Mouse (Mus musculus) limb, embryonic 15.5 days (tissue): Measurements from ENCODE around the gene Sorcs3. TPM values are rescaled to one million over a fixed set of nuclear protein-coding genes. Genes with fewer than 3 reads are reported as not detected.

Experiments
- ATAC-seq: fragments of 200-750 bp; cut with Nextera tagmentation; 2 replicates; pipeline ENCODE4 v1.8.0; 2017; ENCODE audit warnings: low read depth, moderate TSS enrichment; ENCODE audit not compliant: insufficient number of reproducible peaks, low FRiP score, low TSS enrichment
- H3K27ac ChIP-seq: fragments of 300-500 bp; sonication (generic); 2 replicates; pipeline ENCODE4 v1.5.1; 2015; ENCODE audit warnings: moderate library complexity, mild to moderate bottlenecking, inconsistent platforms
- H3K27me3 ChIP-seq: fragments of 300-500 bp; sonication (generic); 2 replicates; pipeline ENCODE4 v1.6.1; 2015; ENCODE audit warnings: inconsistent platforms
- H3K36me3 ChIP-seq: fragments of 300-500 bp; sonication (generic); 2 replicates; pipeline ENCODE4 v1.6.1; 2015; ENCODE audit warnings: inconsistent platforms
- H3K4me1 ChIP-seq: fragments of 300-500 bp; sonication (generic); 2 replicates; pipeline ENCODE4 v1.6.1; 2015; ENCODE audit warnings: inconsistent platforms
- H3K4me2 ChIP-seq: fragments of 300-500 bp; sonication (generic); 2 replicates; pipeline ENCODE4 v1.6.1; 2015; ENCODE audit warnings: mild to moderate bottlenecking, inconsistent platforms
- H3K4me3 ChIP-seq: fragments of 300-500 bp; sonication (generic); 2 replicates; pipeline ENCODE4 v1.5.1; 2015; ENCODE audit warnings: mild to moderate bottlenecking, inconsistent platforms
- H3K9ac ChIP-seq: fragments of 300-500 bp; sonication (generic); 2 replicates; pipeline ENCODE4 v1.6.1; 2015; ENCODE audit warnings: inconsistent platforms
- H3K9me3 ChIP-seq: fragments of 300-500 bp; sonication (generic); 2 replicates; pipeline ENCODE4 v1.6.1; 2016; ENCODE audit warnings: inconsistent platforms
- WGBS: fragments of 180-500 bp; shearing (Covaris S2); methylation state at CpG from one replicate; pipeline ENCODE4 v1.1.7; 2015; 5-methylcytosine and 5-hydroxymethylcytosine counted together
- polyA plus RNA-seq: library from polyadenylated mRNA; unstranded; fragments of >200 nt; fragmentation: Nextera tagmentation; extraction: Ambion mirVana; gene quantifications from 2 replicates; pipeline ENCODE4 v1.2.1, GENCODE M21; 2015

Gene Sorcs3
- polyA plus RNA-seq, 1 experiment from 2014 or later = 1.9 TPM

DNA sequence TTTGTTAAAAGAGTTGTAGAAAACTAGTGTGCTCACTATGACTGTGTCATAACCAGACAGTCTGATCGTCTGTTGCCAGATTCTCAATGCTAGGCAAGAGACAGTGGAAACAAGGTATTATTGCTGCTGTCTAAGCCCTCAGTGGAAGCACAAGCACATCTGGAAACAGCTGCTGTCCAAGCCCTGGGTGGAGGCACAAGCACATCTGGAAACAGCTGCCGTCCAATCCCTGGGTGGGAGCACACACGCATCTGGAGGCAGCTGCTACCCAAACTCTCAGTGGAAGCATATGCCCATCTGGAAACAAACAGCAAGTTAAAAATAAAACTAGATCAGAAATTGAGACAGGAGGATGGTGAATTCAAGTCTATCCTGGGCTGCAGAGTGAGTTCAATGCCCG lies 136.9 kb downstream of the Sorcs3 start:
- WGBS = 41% methylated on average over 4 of the region's 4 CpGs
- peaks cover 4% of the 10 kb centered on the region; the same call in 1 of the 2 replicates for H3K4me1 ChIP-seq
- H3K36me3 ChIP-seq = no peaks in the 10 kb centered on the region
- no peaks in the 10 kb centered on the region for H3K27me3 ChIP-seq
- H3K9me3 ChIP-seq = no peaks in the 10 kb centered on the region
- H3K9ac ChIP-seq = no peak overlapping the region
- no peak overlapping the region for H3K27ac ChIP-seq
- no peak for ATAC-seq
- no peak overlapping the region for H3K4me2 ChIP-seq
- H3K4me3 ChIP-seq = no peak overlapping the region

DNA sequence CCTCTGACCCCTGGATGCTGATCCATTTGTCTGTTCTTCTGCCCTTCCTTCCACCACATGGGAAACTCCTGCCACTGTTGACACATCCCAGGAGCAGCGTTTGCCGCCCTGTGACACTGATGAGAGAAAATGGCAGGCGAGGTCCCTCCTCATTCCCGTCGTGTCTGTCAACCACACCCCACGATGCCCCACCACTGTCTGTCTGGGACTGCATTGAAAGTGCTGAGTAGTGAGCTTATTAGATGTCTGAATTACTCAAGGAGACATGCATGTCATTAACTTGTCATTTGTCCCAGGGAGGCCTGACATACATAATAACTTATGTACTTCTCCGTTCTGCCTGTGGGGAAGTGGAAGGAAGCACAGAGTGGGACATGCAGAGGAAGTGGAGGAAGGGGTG lies 137.6 kb downstream of the Sorcs3 start:
- ATAC-seq = no peak
- Histone ChIP-seq H3K27me3 (no peaks in the 10 kb centered on the region), H3K4me2 (no peak overlapping the region), H3K4me1 (peaks cover 4% of the 10 kb centered on the region; the same call in 1 of the 2 replicates), H3K9ac (no peak overlapping the region), H3K36me3 (no peaks in the 10 kb centered on the region), H3K27ac (no peak overlapping the region), H3K9me3 (no peaks in the 10 kb centered on the region), H3K4me3 (no peak overlapping the region)
- WGBS = 42% methylated on average over 7 of the region's 7 CpGs

DNA sequence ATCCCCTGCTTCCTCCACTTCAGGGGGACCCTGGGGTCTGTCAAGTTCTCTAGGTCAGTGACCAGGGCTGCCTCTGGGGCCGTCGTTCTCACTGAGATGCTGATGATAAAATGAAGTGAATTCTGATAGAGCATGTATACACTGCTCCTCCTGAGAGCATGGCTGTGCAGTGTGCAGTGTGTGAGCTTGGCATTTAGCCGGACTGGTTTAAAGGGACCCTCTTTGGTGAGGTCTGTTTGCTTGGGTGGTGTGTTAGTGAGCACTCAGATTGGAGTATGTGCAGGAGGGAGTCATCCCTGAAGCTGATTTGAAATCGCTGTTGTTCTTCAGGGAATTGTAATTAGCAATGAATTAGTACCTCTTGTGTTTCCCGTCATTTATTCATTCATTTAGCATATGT lies 141.3 kb downstream of the Sorcs3 start:
- ATAC-seq = no peak
- no peak overlapping the region for H3K27ac ChIP-seq
- peaks cover 4% of the 10 kb centered on the region; the same call in 1 of the 2 replicates for H3K4me1 ChIP-seq
- no peak overlapping the region for H3K4me2 ChIP-seq
- H3K27me3 ChIP-seq = no peaks in the 10 kb centered on the region
- no peak overlapping the region for H3K9ac ChIP-seq
- H3K4me3 ChIP-seq = no peak overlapping the region
- 76% methylated on average over 5 of the region's 5 CpGs for WGBS
- H3K36me3 ChIP-seq = no peaks in the 10 kb centered on the region
- H3K9me3 ChIP-seq = no peaks in the 10 kb centered on the region

DNA sequence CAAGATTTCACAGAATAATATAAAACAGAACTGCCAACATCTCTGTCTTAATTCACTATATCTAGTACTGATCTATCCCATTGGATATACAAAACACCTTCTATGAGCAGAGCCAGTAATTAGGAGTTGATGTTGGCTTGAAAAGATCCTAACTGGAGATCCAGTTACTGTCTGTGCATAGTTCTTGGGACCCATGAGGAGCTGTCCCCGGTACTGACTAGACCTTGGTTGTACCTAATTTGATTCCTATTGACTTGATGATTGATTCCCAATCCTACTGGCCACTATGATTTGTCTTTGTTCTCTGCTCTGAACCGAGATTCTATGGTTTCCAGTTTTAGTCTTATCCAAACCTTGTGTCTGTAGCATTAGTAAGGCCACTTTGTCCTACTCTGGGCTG lies 151.0 kb downstream of the Sorcs3 start:
- Histone ChIP-seq H3K9ac (no peak overlapping the region), H3K9me3 (no peaks in the 10 kb centered on the region), H3K27ac (no peak overlapping the region), H3K4me3 (no peak overlapping the region), H3K27me3 (no peaks in the 10 kb centered on the region), H3K4me1 (no peaks in the 10 kb centered on the region), H3K4me2 (no peak overlapping the region), H3K36me3 (no peaks in the 10 kb centered on the region)
- WGBS = 55% methylated on average over 2 of the region's 2 CpGs
- ATAC-seq = no peak

DNA sequence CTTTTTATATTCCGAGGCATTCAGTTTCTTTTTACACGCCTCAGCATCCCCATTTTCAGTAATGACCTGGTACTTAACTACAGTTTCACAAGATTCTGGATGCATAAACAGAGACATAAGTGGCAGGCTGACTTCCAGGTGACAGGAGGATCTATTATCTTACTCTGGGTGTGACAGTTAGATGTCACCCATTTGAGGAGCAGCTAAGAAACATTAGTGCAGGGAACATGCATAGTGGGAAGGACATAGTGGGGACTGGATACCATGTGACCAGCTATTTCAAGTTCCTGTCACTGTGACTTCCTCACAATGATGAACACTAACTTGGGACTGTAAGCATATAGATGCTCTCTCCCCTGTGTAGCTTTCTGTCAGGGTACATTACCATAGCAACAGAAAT lies 156.3 kb downstream of the Sorcs3 start:
- Histone ChIP-seq H3K4me2 (no peak overlapping the region), H3K27me3 (no peaks in the 10 kb centered on the region), H3K4me1 (no peaks in the 10 kb centered on the region), H3K27ac (no peak overlapping the region), H3K4me3 (no peak overlapping the region), H3K36me3 (no peaks in the 10 kb centered on the region), H3K9ac (no peak overlapping the region), H3K9me3 (no peaks in the 10 kb centered on the region)
- ATAC-seq = no peak
- 83% methylated on average over 2 of the region's 2 CpGs for WGBS

DNA sequence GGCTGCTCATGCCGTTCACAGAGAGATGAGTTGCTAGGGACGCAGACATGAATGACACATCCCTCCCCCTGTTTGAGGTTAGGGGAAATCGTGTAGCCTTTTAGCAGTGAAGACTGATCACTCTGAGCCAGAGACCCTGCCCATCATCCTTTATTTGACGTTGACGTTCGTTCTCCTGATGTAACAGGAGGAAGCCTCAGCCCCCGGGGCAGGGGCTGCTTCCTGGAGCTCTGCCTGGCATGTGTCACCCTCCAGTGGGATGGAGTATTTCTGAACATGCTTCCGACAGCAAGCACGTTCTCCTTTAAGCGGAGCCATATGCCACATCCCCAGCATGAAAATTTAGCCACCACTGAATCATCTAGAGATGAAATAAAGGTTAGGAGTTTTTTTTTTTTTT lies 162.2 kb downstream of the Sorcs3 start:
- Histone ChIP-seq H3K27me3 (no peaks in the 10 kb centered on the region), H3K9me3 (no peaks in the 10 kb centered on the region), H3K27ac (no peak overlapping the region), H3K4me1 (no peaks in the 10 kb centered on the region), H3K4me2 (no peak overlapping the region), H3K9ac (no peak overlapping the region), H3K36me3 (no peaks in the 10 kb centered on the region), H3K4me3 (no peak overlapping the region)
- no peak for ATAC-seq
- 45% methylated on average over 10 of the region's 10 CpGs for WGBS

DNA sequence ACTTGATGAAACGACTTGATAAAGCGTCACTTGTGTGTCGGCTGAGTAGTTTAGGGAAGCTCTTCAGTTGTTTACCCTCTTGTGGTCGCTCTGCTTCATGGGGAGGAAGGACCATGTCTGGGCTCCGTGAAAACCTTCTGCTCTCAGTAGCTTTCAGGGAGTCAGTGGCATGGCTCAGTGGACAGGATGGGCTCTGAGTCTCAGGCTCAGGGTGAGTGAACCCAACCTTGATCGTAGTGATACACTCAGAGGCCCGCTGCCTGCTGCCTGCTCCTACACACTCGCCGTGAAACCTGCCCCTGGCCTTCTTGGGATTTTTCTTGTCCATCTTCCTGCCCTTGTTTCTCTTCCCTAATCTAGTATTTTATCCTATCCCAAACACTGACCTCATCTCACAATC lies 166.0 kb downstream of the Sorcs3 start:
- H3K9me3 ChIP-seq = no peaks in the 10 kb centered on the region
- no peaks in the 10 kb centered on the region for H3K36me3 ChIP-seq
- no peak overlapping the region for H3K4me2 ChIP-seq
- no peak overlapping the region for H3K4me3 ChIP-seq
- 84% methylated on average over 9 of the region's 9 CpGs for WGBS
- H3K27me3 ChIP-seq = no peaks in the 10 kb centered on the region
- no peaks in the 10 kb centered on the region for H3K4me1 ChIP-seq
- no peak overlapping the region for H3K27ac ChIP-seq
- no peak for ATAC-seq
- H3K9ac ChIP-seq = no peak overlapping the region

DNA sequence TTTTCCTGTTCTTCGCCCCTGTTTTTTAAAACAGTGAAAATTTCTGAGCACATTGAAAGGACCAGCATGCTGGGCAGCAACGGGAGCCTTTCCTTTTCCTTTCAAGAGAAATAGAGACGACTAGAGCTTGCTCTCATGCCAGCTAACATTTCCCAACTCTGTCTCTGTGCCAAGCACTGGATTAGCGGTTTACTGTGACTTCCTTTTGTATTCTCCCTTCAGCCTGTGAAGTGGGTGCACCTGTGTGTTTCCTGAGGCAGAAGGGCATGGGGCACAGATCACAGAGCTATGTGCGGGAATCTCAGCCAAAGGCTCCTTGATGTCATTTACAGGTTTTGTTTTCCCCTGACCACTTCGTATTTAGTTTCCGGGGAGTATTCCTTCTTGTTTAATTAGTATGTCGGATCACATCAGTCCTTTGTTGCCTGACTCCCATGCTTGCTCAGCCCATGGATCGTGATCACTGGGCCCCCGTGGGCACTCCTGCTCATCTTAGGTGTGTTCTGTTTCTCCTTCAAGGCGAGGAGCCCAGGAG lies 172.2 kb downstream of the Sorcs3 start:
- 79% methylated on average over 11 of the region's 11 CpGs for WGBS

DNA sequence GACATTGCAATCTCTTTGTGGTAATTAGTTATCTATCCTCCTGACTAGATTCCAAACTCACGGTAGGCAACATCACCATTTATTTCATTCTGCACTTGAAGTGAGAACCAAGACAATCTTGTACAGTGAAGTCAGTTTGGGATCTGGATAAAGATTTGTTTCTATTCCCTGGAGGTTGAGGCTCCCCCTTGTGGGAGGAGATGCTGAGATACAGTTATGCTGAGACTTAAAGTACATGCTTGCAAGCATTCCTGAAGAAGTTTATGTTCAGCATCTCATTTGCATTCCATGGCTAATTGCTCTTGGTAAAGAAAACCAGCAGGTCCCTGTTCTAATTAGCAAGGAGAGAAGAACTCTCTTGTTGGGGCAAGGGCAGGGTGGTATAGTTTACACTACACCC lies 185.7 kb downstream of the Sorcs3 start:
- H3K27ac ChIP-seq = no peak overlapping the region
- H3K4me3 ChIP-seq = no peak overlapping the region
- no peaks in the 10 kb centered on the region for H3K36me3 ChIP-seq
- ATAC-seq = no peak
- no peak overlapping the region for H3K4me2 ChIP-seq
- no peak overlapping the region for H3K9ac ChIP-seq
- H3K4me1 ChIP-seq = no peaks in the 10 kb centered on the region
- 73% methylated on average over 1 of the region's 1 CpGs for WGBS
- no peaks in the 10 kb centered on the region for H3K9me3 ChIP-seq
- H3K27me3 ChIP-seq = peaks cover 3% of the 10 kb centered on the region; the same call in 1 of the 2 replicates

More for the DNA sequence above, 172.2 kb downstream of the Sorcs3 start:
- H3K27ac ChIP-seq = no peak overlapping the region
- H3K4me3 ChIP-seq = no peak overlapping the region
- H3K4me2 ChIP-seq = no peak overlapping the region
- no peaks in the 10 kb centered on the region for H3K27me3 ChIP-seq
- H3K36me3 ChIP-seq = no peaks in the 10 kb centered on the region
- no peaks in the 10 kb centered on the region for H3K9me3 ChIP-seq
- H3K4me1 ChIP-seq = no peaks in the 10 kb centered on the region
- no peak for ATAC-seq
- H3K9ac ChIP-seq = no peak overlapping the region

DNA sequence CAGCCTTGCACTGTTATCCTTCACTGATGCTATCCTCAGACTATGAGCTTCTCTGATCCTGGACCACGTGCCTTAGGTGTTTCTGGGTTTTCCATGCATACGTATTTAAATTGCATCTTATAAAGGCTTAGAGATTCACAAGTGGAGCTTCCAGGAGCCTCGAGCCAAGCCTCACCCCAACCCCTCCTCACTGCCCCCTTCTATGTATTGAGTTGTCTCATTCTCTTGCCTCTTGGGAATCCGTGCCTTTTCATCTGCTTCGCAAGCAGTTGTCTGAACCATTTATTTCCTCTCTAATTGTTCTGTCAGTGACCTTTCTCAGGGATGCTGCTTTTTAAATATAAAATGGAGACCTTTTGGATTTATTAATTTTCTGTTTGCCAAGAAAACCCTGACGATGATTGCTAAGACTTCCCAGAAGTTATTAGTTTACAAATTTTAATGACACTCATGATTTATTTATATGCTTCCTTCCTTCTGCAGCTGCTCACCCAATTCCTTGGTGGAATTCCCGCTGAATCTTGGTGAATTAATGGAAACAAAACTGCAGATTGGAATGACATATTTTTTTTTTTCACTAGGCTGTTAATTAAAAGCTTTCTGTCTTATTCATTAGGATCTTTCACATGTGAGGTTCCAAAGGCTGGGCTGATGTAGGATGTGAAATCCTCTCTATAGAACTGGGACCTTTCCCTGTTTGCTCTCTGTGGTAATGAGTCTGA lies 199.1 kb downstream of the Sorcs3 start:
- no peak overlapping the region for H3K9ac ChIP-seq
- no peaks in the 10 kb centered on the region for H3K36me3 ChIP-seq
- H3K4me1 ChIP-seq = no peaks in the 10 kb centered on the region
- no peaks in the 10 kb centered on the region for H3K27me3 ChIP-seq
- H3K4me2 ChIP-seq = no peak overlapping the region
- H3K27ac ChIP-seq = no peak overlapping the region
- 61% methylated on average over 7 of the region's 7 CpGs for WGBS
- H3K9me3 ChIP-seq = no peaks in the 10 kb centered on the region
- H3K4me3 ChIP-seq = no peak overlapping the region
- no peak for ATAC-seq

DNA sequence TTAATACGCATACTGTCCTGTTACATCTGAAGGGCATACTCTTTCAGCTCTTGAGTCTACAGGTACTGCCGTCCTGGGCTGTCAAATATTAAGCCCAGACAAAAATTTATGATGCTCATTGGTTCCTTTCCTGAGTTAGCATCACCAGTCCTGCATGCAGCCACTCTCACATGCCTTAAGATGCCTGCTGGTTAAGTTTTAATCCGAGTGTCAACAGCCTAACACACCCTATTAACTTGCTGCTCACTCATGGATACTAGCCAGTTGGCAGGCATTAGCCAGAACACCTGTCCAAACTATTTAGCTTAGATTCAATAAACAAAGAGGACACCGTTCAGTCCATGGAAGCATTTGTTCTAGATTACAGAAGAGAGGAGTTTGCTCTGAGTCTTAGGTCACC lies 202.4 kb downstream of the Sorcs3 start:
- H3K36me3 ChIP-seq = no peaks in the 10 kb centered on the region
- H3K27ac ChIP-seq = no peak overlapping the region
- no peaks in the 10 kb centered on the region for H3K9me3 ChIP-seq
- H3K27me3 ChIP-seq = no peaks in the 10 kb centered on the region
- no peaks in the 10 kb centered on the region for H3K4me1 ChIP-seq
- no peak overlapping the region for H3K9ac ChIP-seq
- no peak overlapping the region for H3K4me3 ChIP-seq
- no peak for ATAC-seq
- WGBS = 70% methylated on average over 4 of the region's 4 CpGs
- no peak overlapping the region for H3K4me2 ChIP-seq

DNA sequence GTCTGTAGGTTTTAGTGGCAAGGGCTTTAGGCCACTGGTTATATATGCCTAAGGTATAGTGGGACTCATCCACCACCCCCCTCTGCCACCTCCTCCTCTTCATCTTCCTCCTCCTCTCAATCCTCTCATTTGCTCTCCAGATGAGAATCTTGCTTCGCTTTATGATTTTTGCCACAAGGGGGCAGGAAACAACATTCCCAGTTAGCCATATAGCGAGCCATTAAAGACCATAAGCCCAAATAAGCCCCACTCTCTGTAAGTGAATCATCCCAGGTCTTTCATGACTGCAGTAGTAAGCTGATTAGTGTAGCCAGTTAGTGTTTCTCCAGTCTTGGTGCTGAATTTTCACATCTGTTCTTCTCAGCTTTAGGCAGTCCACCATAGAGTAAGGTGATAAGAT lies 205.5 kb downstream of the Sorcs3 start:
- Histone ChIP-seq H3K9ac (no peak overlapping the region), H3K4me3 (no peak overlapping the region), H3K27me3 (no peaks in the 10 kb centered on the region), H3K4me1 (no peaks in the 10 kb centered on the region), H3K9me3 (no peaks in the 10 kb centered on the region), H3K36me3 (no peaks in the 10 kb centered on the region), H3K4me2 (no peak overlapping the region), H3K27ac (no peak overlapping the region)
- WGBS = 57% methylated on average over 2 of the region's 2 CpGs
- ATAC-seq = no peak

DNA sequence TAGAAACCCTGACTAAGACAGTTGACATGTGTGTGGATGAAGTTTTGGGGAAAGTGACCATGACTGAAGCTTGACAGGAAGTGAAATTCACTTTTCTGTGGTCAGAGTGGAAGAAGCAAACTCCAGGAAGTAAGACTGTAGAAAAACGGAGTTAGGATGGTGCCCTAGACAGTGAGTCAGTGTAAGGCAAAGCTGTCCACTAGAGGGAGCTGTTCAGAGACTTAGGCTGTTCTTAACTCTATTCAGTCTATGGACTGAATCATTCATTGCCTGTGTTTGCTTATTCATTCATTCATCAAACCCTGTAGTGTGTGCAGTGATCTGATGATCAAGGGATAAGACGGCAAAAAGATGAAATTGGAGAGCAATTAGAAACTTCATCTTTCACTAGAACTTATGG lies 208.0 kb downstream of the Sorcs3 start:
- WGBS = 60% methylated on average over 2 of the region's 2 CpGs
- no peak for ATAC-seq
- H3K4me3 ChIP-seq = no peak overlapping the region

More for the DNA sequence above, 208.0 kb downstream of the Sorcs3 start:
- Histone ChIP-seq H3K4me1 (no peaks in the 10 kb centered on the region), H3K27me3 (no peaks in the 10 kb centered on the region), H3K4me2 (no peak overlapping the region), H3K9ac (no peak overlapping the region), H3K9me3 (no peaks in the 10 kb centered on the region), H3K27ac (no peak overlapping the region), H3K36me3 (no peaks in the 10 kb centered on the region)
